Mouse (Mus musculus) embryonic facial prominence, embryonic 11.5 days (tissue): ENCODE results near the gene Kdm1a. TPM values are rescaled to one million over a fixed set of nuclear protein-coding genes. Genes with fewer than 3 reads are reported as not detected.

ENCODE experiments used
- ATAC-seq: fragments of 200-750 bp; cut with Nextera tagmentation; replicated peaks from 2 replicates; pipeline ENCODE4 v1.8.0; 2017; ENCODE audit warnings: low read depth; ENCODE audit not compliant: insufficient number of reproducible peaks, low FRiP score, low TSS enrichment
- DNase-seq: peaks from one replicate; pipeline ENCODE4 v3.0.0-alpha.2; 2015; ENCODE audit warnings: low spot score
- H3K27ac ChIP-seq: fragments of 300-500 bp; sonication (generic); replicated peaks from 2 replicates; pipeline ENCODE4 v1.5.1; 2014; ENCODE audit warnings: mild to moderate bottlenecking, low read depth, low read length, control low read depth
- H3K27me3 ChIP-seq: fragments of 300-500 bp; sonication (generic); 2 replicates; pipeline ENCODE4 v1.6.1; 2014; ENCODE audit warnings: mild to moderate bottlenecking, low read length, moderate library complexity, mixed read lengths; ENCODE audit not compliant: control insufficient read depth, insufficient read depth
- H3K36me3 ChIP-seq: fragments of 300-500 bp; sonication (generic); replicated peaks from 2 replicates; pipeline ENCODE4 v1.6.1; 2014; ENCODE audit warnings: low read depth, mild to moderate bottlenecking, low read length, moderate library complexity, mixed read lengths; ENCODE audit not compliant: control insufficient read depth, insufficient read depth
- H3K4me1 ChIP-seq: fragments of 300-500 bp; sonication (generic); 2 replicates; pipeline ENCODE4 v1.6.1; 2014; ENCODE audit warnings: low read length, mixed read lengths; ENCODE audit not compliant: control insufficient read depth, insufficient read depth
- H3K4me2 ChIP-seq: fragments of 300-500 bp; sonication (generic); 2 replicates; pipeline ENCODE4 v1.6.1; 2014; ENCODE audit warnings: low read depth, mild to moderate bottlenecking, control low read depth, low read length, moderate library complexity
- H3K4me3 ChIP-seq: fragments of 300-500 bp; sonication (generic); 2 replicates; pipeline ENCODE4 v1.5.1; 2014; ENCODE audit warnings: low read depth, low read length, control low read depth
- H3K9ac ChIP-seq: fragments of 300-500 bp; sonication (generic); replicated peaks from 2 replicates; pipeline ENCODE4 v1.6.1; 2014; ENCODE audit warnings: mild to moderate bottlenecking, control low read depth, low read length
- H3K9me3 ChIP-seq: fragments of 300-500 bp; sonication (generic); replicated peaks from 2 replicates; pipeline ENCODE4 v1.6.1; 2016; ENCODE audit warnings: mild to moderate bottlenecking, low read length, inconsistent platforms, mixed read lengths; ENCODE audit not compliant: control insufficient read depth
- WGBS: fragments of 180-500 bp; shearing (Covaris S2); extraction: QIAGEN DNeasy Blood & Tissue Kit; methylation state at CpG from one replicate; pipeline ENCODE4 v1.1.7; 2014; 5-methylcytosine and 5-hydroxymethylcytosine counted together
- polyA plus RNA-seq: library from polyadenylated mRNA; unstranded; fragments of >200 nt; fragmentation: Nextera tagmentation; extraction: Ambion mirVana; gene quantifications from 2 replicates; pipeline ENCODE4 v1.2.1, GENCODE M21; 2014

Kdm1a gene
- 76.9 and 88.3 TPM in 2 replicates for polyA plus RNA-seq

GRCm38 (mm10) chr4:136602568-136602967, at the start of gene Kdm1a:
Gene Kdm1a, minus strand, starts transcription at chr4:136602723.
- WGBS: under 1% methylated on average over 35 of the region's 45 CpGs
- Histone ChIP-seq H3K27me3 (no peaks in the 10 kb centered on the region), H3K4me3 (peak within 1 kb of the TSS; percentile 99), H3K36me3 (no peaks in the 10 kb centered on the region), H3K4me1 (no peaks in the 10 kb centered on the region), H3K9me3 (no peaks in the 10 kb centered on the region), H3K27ac (peak within 1 kb of the TSS; percentile 85), H3K4me2 (peak within 1 kb of the TSS; percentile 53), H3K9ac (peak within 1 kb of the TSS; percentile 100)
- DNase-seq (peak; percentile 96), ATAC-seq (peak; percentile 79)

DNA sequence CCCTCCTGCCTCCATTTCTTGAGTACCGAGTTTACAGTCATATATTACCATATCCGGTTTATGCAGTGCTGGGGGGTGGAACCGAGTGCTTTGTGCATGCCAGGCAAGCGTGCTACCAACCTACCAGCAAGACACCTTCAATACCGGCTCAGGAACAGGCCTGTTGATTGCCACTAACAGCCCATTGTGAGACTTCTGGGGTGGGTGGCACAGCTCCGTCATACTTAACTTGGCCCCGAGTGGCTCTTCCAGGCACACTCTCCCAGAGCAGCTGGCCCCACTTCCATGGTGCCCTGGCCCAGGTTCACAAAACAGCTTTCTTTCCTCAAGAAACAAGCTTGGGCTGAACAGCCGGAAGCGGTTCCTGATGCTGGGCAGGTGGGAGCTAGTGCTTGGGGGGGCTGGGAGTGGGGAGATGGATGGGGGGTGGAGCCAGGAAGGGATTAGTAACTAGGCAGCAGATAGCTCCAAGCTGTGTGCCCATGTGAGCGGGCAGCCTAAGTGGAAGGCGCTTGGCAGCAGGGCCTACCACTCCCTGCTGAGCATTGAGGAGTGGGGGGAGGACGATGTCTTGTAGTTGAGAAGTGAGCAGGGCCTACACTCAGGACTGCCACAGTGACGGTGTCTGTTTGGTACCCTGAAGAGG, 49.5 kb upstream of the Kdm1a start:
- no peak overlapping the region for H3K9ac ChIP-seq
- DNase-seq (no peak), ATAC-seq (no peak)
- no peak overlapping the region for H3K4me2 ChIP-seq
- no peak overlapping the region for H3K4me3 ChIP-seq
- 76% methylated on average over 13 of the region's 13 CpGs for WGBS
- peaks cover 3% of the 10 kb centered on the region; the same call in 1 of the 2 replicates for H3K4me1 ChIP-seq
- H3K27me3 ChIP-seq: no peaks in the 10 kb centered on the region
- H3K27ac ChIP-seq: no peak overlapping the region
- H3K36me3 ChIP-seq: no peaks in the 10 kb centered on the region
- no peaks in the 10 kb centered on the region for H3K9me3 ChIP-seq

DNA sequence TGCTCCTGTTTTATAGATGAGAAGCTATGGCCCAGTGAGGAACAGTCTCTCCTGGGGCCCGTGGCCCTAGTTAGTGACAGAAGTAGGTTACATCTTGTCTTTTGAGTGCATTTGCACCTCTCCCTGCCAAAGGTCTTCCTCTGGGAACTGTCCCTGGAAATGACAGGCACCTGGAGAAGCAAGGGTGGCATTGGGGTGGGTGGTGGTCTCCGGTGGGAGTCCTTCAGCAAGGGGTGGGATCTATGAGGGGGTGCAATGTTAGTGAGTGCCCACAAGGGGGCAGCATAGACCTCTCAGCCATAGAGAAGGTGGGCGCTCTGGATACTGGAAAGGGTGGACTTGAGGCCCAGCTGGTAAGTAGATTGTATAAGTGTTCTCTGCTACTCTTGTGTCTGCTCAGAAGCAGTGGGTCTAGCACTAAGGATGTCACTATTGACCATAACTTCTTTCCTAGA, 48.9 kb upstream of the Kdm1a start:
- Histone ChIP-seq H3K4me3 (no peak overlapping the region), H3K4me1 (peaks cover 3% of the 10 kb centered on the region; the same call in 1 of the 2 replicates), H3K9ac (no peak overlapping the region), H3K9me3 (no peaks in the 10 kb centered on the region), H3K4me2 (no peak overlapping the region), H3K36me3 (no peaks in the 10 kb centered on the region), H3K27ac (no peak overlapping the region), H3K27me3 (no peaks in the 10 kb centered on the region)
- ATAC-seq (no peak), DNase-seq (peak; percentile 67)
- WGBS: 53% methylated on average over 3 of the region's 3 CpGs

- no peak overlapping the region for H3K27ac ChIP-seq
- no peaks in the 10 kb centered on the region for H3K27me3 ChIP-seq
- DNase-seq: no peak
- no peak for ATAC-seq
- 83% methylated on average over 8 of the region's 8 CpGs for WGBS
- H3K4me3 ChIP-seq: no peak overlapping the region
- H3K9ac ChIP-seq: no peak overlapping the region
- no peaks in the 10 kb centered on the region for H3K36me3 ChIP-seq
- no peak overlapping the region for H3K4me2 ChIP-seq
- no peaks in the 10 kb centered on the region for H3K9me3 ChIP-seq
- H3K4me1 ChIP-seq: peaks cover 3% of the 10 kb centered on the region; the same call in 1 of the 2 replicates
Measured at GRCm38 (mm10) chr4:136650261-136650660, 47.7 kb upstream of the Kdm1a start.

- ATAC-seq (peak; percentile 30; the same call in 1 of the 2 replicates), DNase-seq (no peak)
- H3K9ac ChIP-seq: 0 out of 2 replicates have a peak overlapping the region, but pooled peaks have one; percentile 13
- H3K36me3 ChIP-seq: no peaks in the 10 kb centered on the region
- 33% methylated on average over 13 of the region's 13 CpGs for WGBS
- peaks cover 3% of the 10 kb centered on the region; the same call in 1 of the 2 replicates for H3K4me1 ChIP-seq
- H3K27ac ChIP-seq: 0 out of 2 replicates have a peak overlapping the region, but pooled peaks have one; percentile 28
- H3K4me3 ChIP-seq: no peak overlapping the region
- H3K4me2 ChIP-seq: peak overlapping the region; percentile 19; the same call in 1 of the 2 replicates
- no peaks in the 10 kb centered on the region for H3K9me3 ChIP-seq
- no peaks in the 10 kb centered on the region for H3K27me3 ChIP-seq
Measured at GRCm38 (mm10) chr4:136649480-136650196, 47.1 kb upstream of the Kdm1a start.

- Histone ChIP-seq H3K4me3 (no peak overlapping the region), H3K27me3 (no peaks in the 10 kb centered on the region), H3K9me3 (no peaks in the 10 kb centered on the region), H3K9ac (no peak overlapping the region), H3K36me3 (no peaks in the 10 kb centered on the region), H3K27ac (0 out of 2 replicates have a peak overlapping the region, but pooled peaks have one; percentile 28), H3K4me1 (peaks cover 3% of the 10 kb centered on the region; the same call in 1 of the 2 replicates), H3K4me2 (peak overlapping the region; percentile 19; the same call in 1 of the 2 replicates)
- DNase-seq (peak; percentile 84), ATAC-seq (peak; percentile 49)
- WGBS: 10% methylated on average over 11 of the region's 11 CpGs
Measured at GRCm38 (mm10) chr4:136648922-136649479, 46.5 kb upstream of the Kdm1a start.

DNA sequence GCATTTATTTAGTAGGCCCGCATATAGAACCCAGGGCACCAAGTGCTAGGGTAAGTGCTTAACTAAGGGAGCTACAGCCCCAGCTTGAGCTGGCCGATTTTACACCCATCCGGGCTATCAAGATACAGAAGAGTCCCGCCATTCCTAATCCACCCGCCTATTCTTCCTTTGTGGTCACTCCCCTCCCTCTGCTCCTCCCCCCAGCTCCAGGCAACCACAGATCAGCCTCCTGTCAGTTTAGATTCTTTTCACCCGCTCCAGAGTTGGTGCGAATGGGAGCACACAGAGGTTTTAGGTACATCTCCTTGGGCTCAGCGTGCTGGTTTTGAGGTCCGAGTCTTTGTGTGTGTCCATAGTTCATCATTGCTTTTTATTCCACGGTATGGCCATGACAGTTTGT, 36.4 kb upstream of the Kdm1a start:
- Histone ChIP-seq H3K4me1 (no peaks in the 10 kb centered on the region; the same call in 1 of the 2 replicates), H3K27ac (no peak overlapping the region), H3K27me3 (peaks cover 22% of the 10 kb centered on the region), H3K9ac (no peak overlapping the region), H3K4me3 (no peak overlapping the region), H3K36me3 (no peaks in the 10 kb centered on the region), H3K9me3 (no peaks in the 10 kb centered on the region), H3K4me2 (no peak overlapping the region)
- ATAC-seq: 0 out of 2 replicates have a peak, but pooled peaks have one; percentile 35
- DNase-seq: peak; percentile 64
- WGBS: 5% methylated on average over 10 of the region's 10 CpGs
